Mouse (Mus musculus) gastrocnemius, adult 2 months (tissue): ENCODE results near the gene Cmss1. TPM values are rescaled to one million over a fixed set of nuclear protein-coding genes. Genes with fewer than 3 reads are reported as not detected.
A peak's percentile ranks its signal among the peaks of the same experiment; 100 is the strongest.

Experiments
- DNase-seq: peaks from one replicate; pipeline ENCODE4 v3.0.0; 2022
- H3K27ac ChIP-seq: fragments of 200-600 bp; 2 replicates; pipeline ENCODE4 v1.8.1; 2022; ENCODE audit warnings: mild to moderate bottlenecking
- H3K4me3 ChIP-seq: fragments of 200-600 bp; 2 replicates; pipeline ENCODE4 v1.8.1; 2022; ENCODE audit warnings: mild to moderate bottlenecking, moderate library complexity
- CTCF ChIP-seq: fragments of 200-600 bp; IDR thresholded peaks from 2 replicates; pipeline ENCODE4 v1.8.1; 2022; ENCODE audit warnings: antibody characterized with exemption, mild to moderate bottlenecking, moderate library complexity
- intact Hi-C: fragments of 180-260 bp; cut with DNase I; formaldehyde crosslinking; loops from one replicate; pipeline ENCODE4 v1.15.1; 2025
- total RNA-seq, 2 experiments: library from RNA; stranded (reverse); gene quantifications; 2 replicates each; pipeline ENCODE4 v1.2.3; 2021

The Cmss1 gene
- total RNA-seq, 2 experiments from 2014 or later, result 33.0 to 44.0 TPM

DNA sequence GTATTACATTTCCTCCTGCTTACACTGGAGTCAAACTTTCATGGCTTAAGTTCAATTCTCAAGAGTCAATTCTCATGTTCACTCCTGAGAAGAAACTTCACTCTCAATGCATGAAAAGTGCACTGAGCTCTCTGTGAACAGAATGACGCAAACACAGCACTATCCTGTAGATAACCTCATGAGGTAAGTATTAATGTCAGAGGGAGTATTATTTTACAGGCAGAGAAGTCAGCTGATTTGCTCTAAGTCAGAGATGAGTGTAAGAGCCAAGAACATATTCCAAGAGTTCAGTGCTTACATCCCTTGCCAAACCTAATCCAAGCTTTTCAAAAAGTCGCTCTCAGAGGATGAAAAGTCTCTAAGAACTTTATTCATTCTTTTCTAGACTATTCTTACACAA, 128.2 kb downstream of the Cmss1 start:
- no peak for TF ChIP-seq CTCF
- intact Hi-C loops, result loop anchor here (10.0 kb wide), 1 partner anchor 124 kb away; the partner anchor contains the start of gene Filip1l
- Histone ChIP-seq H3K27ac (peak overlapping the region; percentile 81), H3K4me3 (no peak overlapping the region)
- DNase-seq, result no peak

DNA sequence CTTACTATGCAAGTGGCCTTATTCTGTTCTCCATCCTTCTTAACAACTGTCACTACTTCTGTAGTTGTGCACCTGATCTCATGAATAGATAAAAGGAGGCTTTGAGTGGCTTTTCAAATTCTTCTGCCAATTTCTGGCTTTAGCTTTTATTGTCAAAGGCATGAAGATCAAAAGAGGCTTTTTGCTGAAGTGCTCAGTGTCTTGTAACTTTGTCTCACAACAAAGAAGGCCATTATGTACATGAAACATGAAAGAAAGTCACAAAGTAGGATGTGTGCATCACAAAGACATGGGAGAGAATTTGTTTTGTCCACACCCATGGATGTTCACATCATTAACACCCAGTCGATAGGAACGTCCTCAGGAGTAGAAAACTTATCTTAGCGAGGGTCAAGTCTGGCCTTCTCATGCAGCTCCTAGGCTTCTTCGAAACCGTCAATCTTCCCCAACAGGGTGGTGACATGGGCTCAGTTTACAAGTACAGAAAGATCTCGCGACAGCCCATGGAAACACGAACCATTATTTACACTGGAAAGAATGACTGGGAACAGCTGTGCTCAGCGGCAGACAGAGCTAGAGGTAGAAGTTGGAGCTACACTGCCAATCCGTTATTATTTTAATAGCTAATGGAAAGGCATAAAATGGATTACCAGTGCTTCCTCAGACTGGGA, 133.1 kb downstream of the Cmss1 start:
- Histone ChIP-seq H3K4me3 (no peak overlapping the region), H3K27ac (peak overlapping the region; percentile 75)
- TF ChIP-seq CTCF, result no peak
- peak; percentile 72 for DNase-seq
- intact Hi-C loops, result loop anchor here (10.0 kb wide), 1 partner anchor 119 kb away; the partner anchor contains the start of gene Filip1l

GRCm38 (mm10) chr16:57471071-57471470, 135.6 kb downstream of the Cmss1 start:
- no peak for DNase-seq
- intact Hi-C loops, result loop anchor here (10.0 kb wide), 1 partner anchor 116 kb away; the partner anchor contains the start of gene Filip1l
- TF ChIP-seq CTCF, result no peak
- H3K4me3 ChIP-seq, result no peak overlapping the region
- no peak overlapping the region for H3K27ac ChIP-seq

- no peak for DNase-seq
- no peak overlapping the region for H3K4me3 ChIP-seq
- intact Hi-C loops, result loop anchor here (10.0 kb wide), 1 partner anchor 116 kb away; the partner anchor contains the start of gene Filip1l
- no peak for TF ChIP-seq CTCF
- no peak overlapping the region for H3K27ac ChIP-seq
These were observed 136.3 kb downstream of the Cmss1 start for GRCm38 (mm10) chr16:57470286-57470830.

GRCm38 (mm10) chr16:57469869-57470268, 136.8 kb downstream of the Cmss1 start:
- no peak for DNase-seq
- H3K4me3 ChIP-seq, result no peak overlapping the region
- H3K27ac ChIP-seq, result no peak overlapping the region
- no peak for TF ChIP-seq CTCF
- intact Hi-C loops, result loop anchor here (10.0 kb wide), 1 partner anchor 115 kb away; the partner anchor contains the start of gene Filip1l

DNA sequence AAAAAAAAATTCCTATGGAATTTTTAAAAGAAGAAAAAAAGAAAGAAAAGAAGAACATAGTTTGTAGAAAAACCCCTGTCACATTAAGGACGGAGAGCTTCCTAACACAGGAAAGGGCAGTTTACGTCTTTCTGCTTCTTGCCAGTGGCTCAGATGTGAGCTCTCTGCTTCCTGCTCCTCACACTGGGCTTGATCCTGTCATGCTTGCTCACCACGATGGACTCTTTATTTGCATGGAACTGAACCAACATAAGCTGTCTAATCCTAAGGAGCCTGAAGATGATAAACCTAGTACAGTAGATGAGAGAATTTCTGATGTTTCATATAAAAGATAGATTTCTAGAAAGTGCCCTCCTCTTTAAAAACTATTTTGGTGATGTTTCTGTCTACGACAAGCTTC, 137.4 kb downstream of the Cmss1 start:
- TF ChIP-seq CTCF, result no peak
- intact Hi-C loops, result no loop called here
- H3K27ac ChIP-seq, result no peak overlapping the region
- no peak for DNase-seq
- H3K4me3 ChIP-seq, result no peak overlapping the region

- intact Hi-C loops, result no loop called here
- TF ChIP-seq CTCF, result no peak
- H3K27ac ChIP-seq, result no peak overlapping the region
- no peak for DNase-seq
- H3K4me3 ChIP-seq, result no peak overlapping the region
These were observed 141.2 kb downstream of the Cmss1 start for GRCm38 (mm10) chr16:57465386-57465913.

GRCm38 (mm10) chr16:57456003-57456402, 150.7 kb downstream of the Cmss1 start:
- intact Hi-C loops, result no loop called here
- Histone ChIP-seq H3K27ac (0 out of 2 replicates have a peak overlapping the region, but pooled peaks have one; percentile 8), H3K4me3 (no peak overlapping the region)
- DNase-seq, result no peak
- TF ChIP-seq CTCF, result no peak

- peak overlapping the region; percentile 8; the same call in 1 of the 2 replicates for H3K27ac ChIP-seq
- no peak overlapping the region for H3K4me3 ChIP-seq
- no peak for DNase-seq
- TF ChIP-seq CTCF, result no peak
- intact Hi-C loops, result no loop called here
These were observed 151.1 kb downstream of the Cmss1 start for GRCm38 (mm10) chr16:57455573-57455972.

DNA sequence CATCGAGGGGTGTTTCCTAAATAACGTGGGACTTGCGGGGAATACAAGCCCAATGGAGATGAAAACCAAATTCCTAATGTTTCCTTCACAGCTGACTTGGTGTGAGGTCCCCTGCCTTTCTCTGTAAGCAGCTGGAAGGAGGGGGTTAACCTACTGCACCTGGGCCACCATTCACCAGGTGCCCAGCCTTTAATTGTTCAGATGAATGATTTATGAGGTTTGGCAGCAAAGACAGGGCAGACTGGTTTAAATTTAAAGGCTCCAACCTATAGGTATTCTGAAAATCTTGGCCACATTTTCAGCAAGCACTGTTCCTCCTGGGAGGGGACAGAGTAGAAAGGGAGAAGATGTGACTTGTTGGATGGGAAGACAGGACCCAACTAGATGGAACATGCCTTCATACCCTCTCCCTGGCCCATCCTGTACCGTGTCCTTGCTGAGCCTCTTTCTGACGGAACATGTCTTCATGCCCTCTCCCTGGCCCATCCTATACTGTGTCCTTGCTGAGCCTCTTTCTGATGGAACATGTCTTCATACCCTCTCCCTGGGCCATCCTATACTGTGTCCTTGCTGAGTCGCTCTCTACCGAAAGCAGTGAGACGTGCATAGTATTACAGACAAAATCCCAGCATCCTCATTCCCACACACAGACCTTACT, 152.4 kb downstream of the Cmss1 start:
- Histone ChIP-seq H3K4me3 (no peak overlapping the region), H3K27ac (no peak overlapping the region)
- intact Hi-C loops, result no loop called here
- TF ChIP-seq CTCF, result no peak
- no peak for DNase-seq

- no peak for TF ChIP-seq CTCF
- H3K4me3 ChIP-seq, result no peak overlapping the region
- intact Hi-C loops, result no loop called here
- H3K27ac ChIP-seq, result no peak overlapping the region; the same call in 1 of the 2 replicates
- no peak for DNase-seq
These were observed 153.7 kb downstream of the Cmss1 start for GRCm38 (mm10) chr16:57453009-57453408.

DNA sequence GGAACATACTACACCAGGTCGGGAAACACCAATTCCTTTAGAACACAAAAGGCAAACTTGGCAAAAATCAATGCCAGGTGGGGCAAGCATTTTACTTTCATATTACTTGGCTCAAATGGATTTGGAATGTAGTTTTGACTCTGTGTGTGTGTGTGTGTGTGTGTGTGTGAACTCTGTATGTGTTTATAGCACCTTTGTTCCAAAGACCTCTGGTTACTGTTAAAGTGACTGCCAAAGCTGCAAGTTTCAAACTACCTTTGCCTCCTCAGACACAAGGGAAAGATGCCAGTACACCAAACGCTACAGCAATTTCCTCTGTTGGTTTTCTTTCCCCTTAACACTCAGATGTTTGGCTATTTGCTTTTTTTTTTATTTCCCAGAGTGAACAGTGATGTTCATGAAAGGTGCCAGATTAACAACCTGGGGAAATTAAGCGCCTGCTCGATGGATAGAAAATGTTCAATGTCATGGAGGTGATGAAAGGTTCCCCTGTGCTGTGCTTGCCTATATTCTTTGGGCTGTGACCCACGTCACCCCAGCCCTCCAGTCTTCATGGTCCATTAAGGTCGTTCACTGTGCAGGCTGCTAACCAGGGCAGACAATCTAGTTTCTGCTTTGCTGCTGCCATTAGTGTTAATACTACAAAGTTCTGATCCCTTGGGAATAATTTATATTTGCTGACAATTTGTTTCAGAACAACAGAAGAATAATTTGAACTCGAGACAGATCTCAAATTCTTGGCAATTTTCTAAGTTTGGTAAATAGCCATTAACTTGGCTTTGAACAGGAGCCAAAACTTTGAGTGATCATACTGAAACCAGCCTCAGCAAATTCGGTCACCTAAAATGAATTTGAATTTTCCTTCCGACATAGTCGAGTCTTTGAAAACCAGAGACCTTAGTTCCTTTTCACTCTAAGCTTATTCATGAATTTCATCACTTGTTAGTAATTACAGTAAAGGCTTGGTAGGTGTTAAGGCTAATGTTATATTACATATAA, 161.3 kb downstream of the Cmss1 start:
- no peak for TF ChIP-seq CTCF
- DNase-seq, result no peak
- intact Hi-C loops, result no loop called here
- Histone ChIP-seq H3K4me3 (no peak overlapping the region), H3K27ac (peak overlapping the region; percentile 48; the same call in 1 of the 2 replicates)
